Mouse (Mus musculus): ENCODE data around the gene Rhbdl1. TPM values are rescaled to one million over a fixed set of nuclear protein-coding genes. Genes with fewer than 3 reads are reported as not detected.
"Not testable (repeated sequence)": the region's sequence is repeated elsewhere in the genome, so short reads cannot be mapped to it uniquely, and the experiment has no call there.

The Rhbdl1 gene
- polyA plus RNA-seq, 1 experiment, result 1.6 TPM

DNA sequence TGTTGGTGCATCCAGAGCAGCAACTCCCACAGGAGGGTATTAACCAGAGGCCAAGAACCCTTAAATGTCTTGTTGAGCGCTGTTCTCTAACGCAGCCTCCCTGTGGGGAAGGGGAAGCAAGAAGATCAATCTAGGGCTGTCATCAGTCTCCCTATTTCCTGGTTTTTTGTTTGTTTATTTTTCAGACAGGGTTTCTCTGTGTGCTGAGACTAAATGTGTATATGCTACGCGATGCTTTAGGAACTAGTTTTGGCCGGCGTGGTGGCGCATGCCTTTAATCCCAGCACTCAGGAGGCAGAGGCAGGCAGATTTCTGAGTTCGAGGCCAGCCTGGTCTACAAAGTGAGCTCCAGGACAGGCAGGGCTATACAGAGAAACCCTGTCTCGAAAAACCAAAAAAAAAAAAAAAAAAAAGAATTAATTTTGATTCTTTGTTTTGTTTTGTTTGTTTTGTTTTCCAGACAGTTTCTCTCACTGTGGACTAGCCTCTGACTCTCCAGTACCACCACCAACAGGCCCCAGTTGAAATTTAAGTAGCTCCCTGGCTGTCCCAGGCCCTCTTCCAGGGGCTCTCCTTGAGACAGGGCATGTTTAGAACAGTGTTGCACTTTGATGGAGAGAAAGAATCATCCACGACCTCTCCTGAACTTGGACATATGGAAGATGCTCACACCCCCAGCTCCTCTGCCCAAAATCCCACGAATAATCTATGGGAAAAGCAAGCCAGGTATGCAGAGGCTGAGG is 36.5 kb upstream of the Rhbdl1 start:
- no peak overlapping the region; the same call in 1 of the 2 replicates for H3K4me3 ChIP-seq (ENCODE audit: insufficient read depth, low read length)
- no peak for TF ChIP-seq POLR2A (IDR thresholded peaks at IDR 0.05; ENCODE audit: borderline replicate concordance, low read depth, low read length)
- TF ChIP-seq CTCF (IDR thresholded peaks at IDR 0.05; ENCODE audit: low read depth, low read length), result no peak
- no peak overlapping the region for H3K27ac ChIP-seq (ENCODE audit: insufficient read depth, low read depth, low read length)
- H3K4me1 ChIP-seq (ENCODE audit: control insufficient read depth, insufficient read depth, low read length), result peaks cover 22% of the 10 kb centered on the region

GRCm38 (mm10) chr17:25872676-25873075 is 35.6 kb upstream of the Rhbdl1 start:
- no peak overlapping the region for H3K27ac ChIP-seq (ENCODE audit: insufficient read depth, low read depth, low read length)
- no peak overlapping the region for H3K4me3 ChIP-seq (ENCODE audit: insufficient read depth, low read length)
- H3K4me1 ChIP-seq (ENCODE audit: control insufficient read depth, insufficient read depth, low read length), result peaks cover 22% of the 10 kb centered on the region
- TF ChIP-seq CTCF (IDR thresholded peaks at IDR 0.05; ENCODE audit: low read depth, low read length), result no peak
- no peak for TF ChIP-seq POLR2A (IDR thresholded peaks at IDR 0.05; ENCODE audit: borderline replicate concordance, low read depth, low read length)

GRCm38 (mm10) chr17:25871566-25871965 is 34.5 kb upstream of the Rhbdl1 start:
- peaks cover 25% of the 10 kb centered on the region for H3K4me1 ChIP-seq (ENCODE audit: control insufficient read depth, insufficient read depth, low read length)
- H3K4me3 ChIP-seq (ENCODE audit: insufficient read depth, low read length); H3K27ac ChIP-seq (ENCODE audit: insufficient read depth, low read depth, low read length): not testable (repeated sequence)

GRCm38 (mm10) chr17:25869954-25870353 is 32.9 kb upstream of the Rhbdl1 start:
- no peak overlapping the region for H3K27ac ChIP-seq (ENCODE audit: insufficient read depth, low read depth, low read length)
- H3K4me1 ChIP-seq (ENCODE audit: control insufficient read depth, insufficient read depth, low read length), result peaks cover 18% of the 10 kb centered on the region
- TF ChIP-seq CTCF (IDR thresholded peaks at IDR 0.05; ENCODE audit: low read depth, low read length), result no peak
- TF ChIP-seq POLR2A (IDR thresholded peaks at IDR 0.05; ENCODE audit: borderline replicate concordance, low read depth, low read length), result no peak
- no peak overlapping the region for H3K4me3 ChIP-seq (ENCODE audit: insufficient read depth, low read length)

- no peak for TF ChIP-seq POLR2A (IDR thresholded peaks at IDR 0.05; ENCODE audit: borderline replicate concordance, low read depth, low read length)
- no peak for TF ChIP-seq CTCF (IDR thresholded peaks at IDR 0.05; ENCODE audit: low read depth, low read length)
- Histone ChIP-seq H3K4me1 (ENCODE audit: control insufficient read depth, insufficient read depth, low read length) (peaks cover 18% of the 10 kb centered on the region), H3K4me3 (ENCODE audit: insufficient read depth, low read length) (no peak overlapping the region), H3K27ac (ENCODE audit: insufficient read depth, low read depth, low read length) (no peak overlapping the region)
Observed at GRCm38 (mm10) chr17:25869498-25869897, 32.4 kb upstream of the Rhbdl1 start.

DNA sequence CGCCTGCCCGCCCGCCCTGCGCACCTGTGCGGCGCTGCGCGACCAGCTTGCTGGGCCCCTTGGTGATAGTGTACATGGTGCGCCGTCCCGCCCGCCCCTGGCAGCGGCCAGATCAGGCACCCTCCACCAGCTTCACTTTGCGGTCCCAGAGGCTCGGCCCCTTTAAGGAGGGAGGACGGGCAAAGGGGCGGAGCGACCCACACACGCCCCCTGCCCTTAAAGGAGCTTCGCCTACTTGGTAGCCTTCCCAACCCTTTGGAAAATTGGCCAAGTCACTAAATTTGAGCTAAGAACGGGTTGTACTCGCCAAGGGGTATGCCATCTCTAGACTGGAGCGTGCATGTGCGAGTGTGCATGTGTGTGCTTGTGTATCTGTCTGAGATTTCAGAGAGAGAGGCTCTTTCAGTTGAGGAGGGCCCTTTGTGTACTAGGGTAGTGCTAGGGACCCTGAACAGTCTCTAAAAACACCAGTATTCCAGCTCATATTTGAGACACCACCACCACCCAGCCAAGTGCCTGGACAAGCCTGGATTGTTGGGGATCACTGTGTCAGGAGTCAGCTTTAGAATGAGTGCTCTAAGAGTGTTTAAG is 31.6 kb upstream of the Rhbdl1 start, which contains the start of gene Mcrip2:
Mcrip2 (minus strand) TSS at position 164 of the 591 bp plus-strand sequence.
- Histone ChIP-seq H3K27ac (ENCODE audit: insufficient read depth, low read depth, low read length) (peak within 1 kb of the TSS; percentile 27), H3K4me1 (ENCODE audit: control insufficient read depth, insufficient read depth, low read length) (peaks cover 13% of the 10 kb centered on the region), H3K4me3 (ENCODE audit: insufficient read depth, low read length) (peak within 1 kb of the TSS; percentile 81)
- TF ChIP-seq CTCF (IDR thresholded peaks at IDR 0.05; ENCODE audit: low read depth, low read length) (no peak), POLR2A (IDR thresholded peaks at IDR 0.05; ENCODE audit: borderline replicate concordance, low read depth, low read length) (no peak)

GRCm38 (mm10) chr17:25867836-25868600 is 30.9 kb upstream of the Rhbdl1 start:
- Histone ChIP-seq H3K27ac (ENCODE audit: insufficient read depth, low read depth, low read length) (peak overlapping the region; percentile 27), H3K4me1 (ENCODE audit: control insufficient read depth, insufficient read depth, low read length) (peaks cover 13% of the 10 kb centered on the region), H3K4me3 (ENCODE audit: insufficient read depth, low read length) (peak overlapping the region; percentile 81)
- TF ChIP-seq CTCF (IDR thresholded peaks at IDR 0.05; ENCODE audit: low read depth, low read length) (no peak), POLR2A (IDR thresholded peaks at IDR 0.05; ENCODE audit: borderline replicate concordance, low read depth, low read length) (no peak)

DNA sequence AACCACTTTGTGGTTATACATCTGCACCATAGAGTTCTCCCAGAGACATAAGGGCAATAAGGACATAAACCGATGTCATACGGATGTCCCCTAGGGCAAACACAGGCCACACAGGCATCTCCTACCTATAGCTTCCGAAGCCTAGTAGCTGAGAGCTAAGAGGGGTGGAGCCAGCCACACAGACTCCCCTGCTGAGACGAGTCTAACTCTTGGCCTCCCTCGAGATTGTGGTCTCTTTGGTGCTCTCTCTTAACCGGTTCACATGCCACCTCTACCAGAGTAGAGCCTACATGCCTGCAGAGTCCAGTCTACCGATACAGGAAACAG is 30.4 kb upstream of the Rhbdl1 start:
- peaks cover 13% of the 10 kb centered on the region for H3K4me1 ChIP-seq (ENCODE audit: control insufficient read depth, insufficient read depth, low read length)
- no peak for TF ChIP-seq CTCF (IDR thresholded peaks at IDR 0.05; ENCODE audit: low read depth, low read length)
- no peak for TF ChIP-seq POLR2A (IDR thresholded peaks at IDR 0.05; ENCODE audit: borderline replicate concordance, low read depth, low read length)
- H3K27ac ChIP-seq (ENCODE audit: insufficient read depth, low read depth, low read length), result peak overlapping the region; percentile 27
- H3K4me3 ChIP-seq (ENCODE audit: insufficient read depth, low read length), result peak overlapping the region; percentile 81

- TF ChIP-seq CTCF (IDR thresholded peaks at IDR 0.05; ENCODE audit: low read depth, low read length), result no peak
- no peak for TF ChIP-seq POLR2A (IDR thresholded peaks at IDR 0.05; ENCODE audit: borderline replicate concordance, low read depth, low read length)
- H3K4me1 ChIP-seq (ENCODE audit: control insufficient read depth, insufficient read depth, low read length), result peaks cover 10% of the 10 kb centered on the region
- H3K27ac ChIP-seq (ENCODE audit: insufficient read depth, low read depth, low read length), result no peak overlapping the region
Observed at GRCm38 (mm10) chr17:25866172-25866571, 29.1 kb upstream of the Rhbdl1 start.

DNA sequence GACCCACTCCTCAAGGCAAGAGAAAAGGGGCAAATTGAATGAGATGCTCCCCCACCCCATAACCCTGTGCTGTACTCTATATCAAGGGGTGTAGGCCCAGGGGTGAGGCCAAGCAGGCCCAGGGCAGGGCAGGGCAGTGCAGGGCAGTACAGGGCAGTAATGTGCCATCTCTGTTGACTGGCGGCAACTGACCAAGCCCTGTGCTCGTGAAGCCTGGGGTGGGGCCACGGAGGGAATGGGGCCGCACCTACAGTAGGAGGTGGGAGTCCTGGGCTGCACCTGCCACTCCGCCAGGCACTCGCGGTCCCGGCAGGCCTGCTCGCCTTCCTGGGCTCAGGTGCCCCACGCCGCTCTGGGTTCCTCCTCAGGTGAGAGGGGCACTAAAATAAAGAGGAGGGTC is 28.2 kb upstream of the Rhbdl1 start:
- Histone ChIP-seq H3K4me3 (ENCODE audit: insufficient read depth, low read length) (no peak overlapping the region), H3K27ac (ENCODE audit: insufficient read depth, low read depth, low read length) (no peak overlapping the region), H3K4me1 (ENCODE audit: control insufficient read depth, insufficient read depth, low read length) (peaks cover 15% of the 10 kb centered on the region)
- no peak for TF ChIP-seq POLR2A (IDR thresholded peaks at IDR 0.05; ENCODE audit: borderline replicate concordance, low read depth, low read length)
- TF ChIP-seq CTCF (IDR thresholded peaks at IDR 0.05; ENCODE audit: low read depth, low read length), result no peak

More at GRCm38 (mm10) chr17:25866172-25866571, 29.1 kb upstream of the Rhbdl1 start:
- H3K4me3 ChIP-seq (ENCODE audit: insufficient read depth, low read length), result no peak overlapping the region
